Mouse (Mus musculus) midbrain, embryonic 11.5 days (tissue): Measurements from ENCODE around the gene Mrpl35. TPM values are rescaled to one million over a fixed set of nuclear protein-coding genes. Genes with fewer than 3 reads are reported as not detected.
A peak's percentile ranks its signal among the peaks of the same experiment; 100 is the strongest.

ENCODE experiments used
- ATAC-seq: fragments of 200-750 bp; cut with Nextera tagmentation; 2 replicates; pipeline ENCODE4 v1.8.0; 2017; ENCODE audit warnings: moderate TSS enrichment, moderate library complexity; ENCODE audit not compliant: low FRiP score
- DNase-seq: peaks from one replicate; pipeline ENCODE4 v3.0.0; 2015; ENCODE audit warnings: low spot score; ENCODE audit errors: missing footprints
- H3K27ac ChIP-seq: fragments of 300-500 bp; sonication (generic); 2 replicates; pipeline ENCODE4 v1.5.1; 2014; ENCODE audit warnings: low read depth, low read length
- H3K27me3 ChIP-seq: fragments of 300-500 bp; sonication (generic); 2 replicates; pipeline ENCODE4 v1.6.1; 2014; ENCODE audit warnings: mild to moderate bottlenecking, low read length, moderate library complexity, mixed read lengths; ENCODE audit not compliant: control insufficient read depth, insufficient read depth
- H3K36me3 ChIP-seq: fragments of 300-500 bp; sonication (generic); 2 replicates; pipeline ENCODE4 v1.6.1; 2014; ENCODE audit warnings: mild to moderate bottlenecking, low read length, moderate library complexity, mixed read lengths; ENCODE audit not compliant: control insufficient read depth, insufficient read depth
- H3K4me1 ChIP-seq: fragments of 300-500 bp; sonication (generic); 2 replicates; pipeline ENCODE4 v1.6.1; 2014; ENCODE audit warnings: low read length; ENCODE audit not compliant: control insufficient read depth, insufficient read depth
- H3K4me2 ChIP-seq: fragments of 300-500 bp; sonication (generic); 2 replicates; pipeline ENCODE4 v1.6.1; 2014; ENCODE audit warnings: mild to moderate bottlenecking, moderate library complexity
- H3K4me3 ChIP-seq: fragments of 300-500 bp; sonication (generic); 2 replicates; pipeline ENCODE4 v1.5.1; 2014; ENCODE audit warnings: low read depth, low read length
- H3K9ac ChIP-seq: fragments of 300-500 bp; sonication (generic); 2 replicates; pipeline ENCODE4 v1.6.1; 2014; ENCODE audit warnings: low read length
- H3K9me3 ChIP-seq: fragments of 300-500 bp; sonication (generic); 2 replicates; pipeline ENCODE4 v1.6.1; 2016; ENCODE audit warnings: low read length; ENCODE audit not compliant: control insufficient read depth
- WGBS: fragments of 180-500 bp; shearing (Covaris S2); extraction: QIAGEN DNeasy Blood & Tissue Kit; methylation state at CpG from one replicate; pipeline ENCODE4 v1.1.7; 2014; 5-methylcytosine and 5-hydroxymethylcytosine counted together
- polyA plus RNA-seq: library from polyadenylated mRNA; unstranded; fragments of >200 nt; fragmentation: Nextera tagmentation; extraction: Ambion mirVana; gene quantifications from 2 replicates; pipeline ENCODE4 v1.2.1, GENCODE M21; 2014

Gene Mrpl35
- polyA plus RNA-seq, 1 experiment from 2014 or later, result 58.0 TPM

GRCm38 (mm10) chr6:71830690-71831580 is 4.2 kb upstream of the Mrpl35 start, which contains the start of gene Immt:
Gene Immt, plus strand, starts transcription at chr6:71831331.
- H3K27ac ChIP-seq, result peak within 1 kb of the TSS; percentile 47
- H3K4me3 ChIP-seq, result peak within 1 kb of the TSS; percentile 95
- no peaks in the 10 kb centered on the region for H3K9me3 ChIP-seq
- ATAC-seq, result peak; percentile 99
- DNase-seq, result peak; percentile 100
- no peaks in the 10 kb centered on the region for H3K27me3 ChIP-seq
- WGBS, result under 1% methylated on average over 64 of the region's 64 CpGs
- H3K9ac ChIP-seq, result peak within 1 kb of the TSS; percentile 84
- peaks cover 9% of the 10 kb centered on the region for H3K4me1 ChIP-seq
- H3K4me2 ChIP-seq, result peak within 1 kb of the TSS; percentile 70
- H3K36me3 ChIP-seq, result 0 out of 2 replicates have a peak, but pooled peaks cover 2% of the 10 kb centered on the region

GRCm38 (mm10) chr6:71829768-71830167 is 3.0 kb upstream of the Mrpl35 start:
- 0 out of 2 replicates have a peak, but pooled peaks cover 2% of the 10 kb centered on the region for H3K36me3 ChIP-seq
- no peak overlapping the region for H3K27ac ChIP-seq
- WGBS, result 88% methylated on average over 9 of the region's 9 CpGs
- no peak overlapping the region for H3K4me2 ChIP-seq
- H3K9me3 ChIP-seq, result no peaks in the 10 kb centered on the region
- ATAC-seq, result no peak
- no peak overlapping the region for H3K9ac ChIP-seq
- H3K27me3 ChIP-seq, result no peaks in the 10 kb centered on the region
- no peak for DNase-seq
- H3K4me3 ChIP-seq, result no peak overlapping the region
- H3K4me1 ChIP-seq, result peaks cover 9% of the 10 kb centered on the region

DNA sequence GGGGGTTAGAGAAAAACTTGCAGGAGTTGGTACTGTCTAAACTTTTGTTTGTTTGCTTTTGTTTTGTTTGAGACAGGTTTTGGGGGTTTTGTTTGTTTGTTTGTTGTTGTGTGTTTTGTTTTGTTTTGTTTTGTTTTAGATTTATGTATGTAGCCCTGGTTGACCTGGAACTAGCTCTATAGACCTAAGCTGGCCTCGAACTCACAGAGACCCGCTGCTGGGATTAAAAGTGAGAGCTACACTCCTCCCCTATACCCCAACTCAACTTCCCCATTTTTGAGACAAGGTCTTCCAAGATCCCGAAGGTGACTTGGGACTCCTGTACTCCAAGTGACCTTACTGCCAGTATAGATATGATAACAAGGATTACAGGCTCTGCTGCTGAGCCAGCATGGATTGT is 2.8 kb downstream of the Mrpl35 start:
- no peaks in the 10 kb centered on the region for H3K36me3 ChIP-seq
- peak overlapping the region; percentile 67 for H3K9ac ChIP-seq
- DNase-seq (peak; percentile 85), ATAC-seq (peak; percentile 54)
- 37% methylated on average over 3 of the region's 3 CpGs for WGBS
- peak overlapping the region; percentile 70 for H3K4me3 ChIP-seq
- H3K27me3 ChIP-seq, result no peaks in the 10 kb centered on the region
- peaks cover 8% of the 10 kb centered on the region; the same call in 1 of the 2 replicates for H3K4me1 ChIP-seq
- peak overlapping the region; percentile 72 for H3K4me2 ChIP-seq
- no peaks in the 10 kb centered on the region for H3K9me3 ChIP-seq
- no peak overlapping the region for H3K27ac ChIP-seq

GRCm38 (mm10) chr6:71823488-71823887 is 3.3 kb downstream of the Mrpl35 start:
- peak; percentile 95 for DNase-seq
- under 1% methylated on average over 19 of the region's 19 CpGs for WGBS

DNA sequence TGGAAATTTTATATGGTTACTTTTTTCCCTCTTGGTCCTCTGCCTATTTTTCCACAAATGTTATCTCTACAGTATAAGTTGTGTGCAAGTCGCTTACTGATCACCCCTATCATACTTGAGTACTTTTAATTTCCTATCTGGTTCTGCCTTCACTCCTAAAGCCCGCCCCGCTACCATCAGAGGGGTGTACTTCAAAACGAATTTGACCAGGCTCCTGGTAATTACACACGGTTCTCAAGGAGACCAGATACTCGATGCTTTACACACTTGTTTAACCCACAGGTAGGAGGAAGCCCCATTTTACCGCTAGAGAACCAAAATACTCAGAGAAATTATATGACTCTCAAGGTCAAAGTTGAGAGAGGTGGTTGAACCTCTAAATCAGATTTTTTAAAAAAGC is 3.7 kb downstream of the Mrpl35 start:
- peak overlapping the region; percentile 67 for H3K9ac ChIP-seq
- no peaks in the 10 kb centered on the region for H3K9me3 ChIP-seq
- DNase-seq (no peak), ATAC-seq (peak; percentile 66)
- peak overlapping the region; percentile 72 for H3K4me2 ChIP-seq
- H3K4me1 ChIP-seq, result peaks cover 8% of the 10 kb centered on the region; the same call in 1 of the 2 replicates
- under 1% methylated on average over 7 of the region's 7 CpGs for WGBS
- H3K4me3 ChIP-seq, result peak overlapping the region; percentile 70
- no peaks in the 10 kb centered on the region for H3K27me3 ChIP-seq
- no peak overlapping the region for H3K27ac ChIP-seq
- H3K36me3 ChIP-seq, result no peaks in the 10 kb centered on the region

More at GRCm38 (mm10) chr6:71823488-71823887, 3.3 kb downstream of the Mrpl35 start:
- Histone ChIP-seq H3K27me3 (no peaks in the 10 kb centered on the region), H3K36me3 (no peaks in the 10 kb centered on the region), H3K4me2 (peak overlapping the region; percentile 72), H3K27ac (no peak overlapping the region), H3K9me3 (no peaks in the 10 kb centered on the region), H3K4me1 (peaks cover 8% of the 10 kb centered on the region; the same call in 1 of the 2 replicates), H3K9ac (peak overlapping the region; percentile 67), H3K4me3 (peak overlapping the region; percentile 70)
- ATAC-seq, result peak; percentile 93

GRCm38 (mm10) chr6:71819764-71820292 is 6.9 kb downstream of the Mrpl35 start:
- Histone ChIP-seq H3K4me1 (peaks cover 8% of the 10 kb centered on the region; the same call in 1 of the 2 replicates), H3K27ac (no peak overlapping the region), H3K4me2 (no peak overlapping the region), H3K27me3 (no peaks in the 10 kb centered on the region), H3K9ac (no peak overlapping the region), H3K9me3 (no peaks in the 10 kb centered on the region), H3K4me3 (no peak overlapping the region), H3K36me3 (peaks cover 7% of the 10 kb centered on the region)
- ATAC-seq (no peak), DNase-seq (no peak)
- 87% methylated on average over 5 of the region's 5 CpGs for WGBS

- WGBS, result 92% methylated on average over 2 of the region's 2 CpGs
- ATAC-seq (no peak), DNase-seq (no peak)
- Histone ChIP-seq H3K4me2 (no peak overlapping the region), H3K9ac (no peak overlapping the region), H3K4me1 (no peaks in the 10 kb centered on the region), H3K36me3 (peaks cover 11% of the 10 kb centered on the region), H3K9me3 (no peaks in the 10 kb centered on the region), H3K27me3 (no peaks in the 10 kb centered on the region), H3K27ac (no peak overlapping the region), H3K4me3 (no peak overlapping the region)
Measured at GRCm38 (mm10) chr6:71812820-71813219, 13.9 kb downstream of the Mrpl35 start.

- ATAC-seq (no peak), DNase-seq (peak; percentile 31)
- Histone ChIP-seq H3K9ac (no peak overlapping the region), H3K36me3 (peaks cover 4% of the 10 kb centered on the region; the same call in 1 of the 2 replicates), H3K4me2 (no peak overlapping the region), H3K4me1 (no peaks in the 10 kb centered on the region), H3K9me3 (no peaks in the 10 kb centered on the region), H3K27me3 (no peaks in the 10 kb centered on the region), H3K27ac (no peak overlapping the region), H3K4me3 (no peak overlapping the region)
- WGBS, result 93% methylated on average over 9 of the region's 9 CpGs
Measured at GRCm38 (mm10) chr6:71809890-71810289, 16.9 kb downstream of the Mrpl35 start.

DNA sequence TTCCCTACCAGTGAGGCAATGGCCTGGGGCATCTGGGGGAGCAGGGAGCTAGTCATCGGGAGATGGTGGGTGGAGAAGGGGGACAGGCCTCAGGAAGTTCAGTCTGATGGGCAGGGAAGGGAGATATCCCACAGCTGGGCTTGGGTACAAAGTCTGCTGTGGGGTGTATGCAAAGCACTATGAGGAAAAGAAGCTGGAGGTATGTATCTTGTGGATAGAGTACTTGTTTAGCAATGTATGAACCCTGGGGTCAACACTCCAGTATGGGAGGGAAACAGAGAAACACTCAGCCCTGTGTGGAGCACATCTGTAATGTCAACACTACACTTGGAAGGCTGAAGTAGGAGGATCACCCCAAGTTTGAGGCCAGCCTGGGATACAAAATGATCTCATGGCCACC is 20.1 kb downstream of the Mrpl35 start:
- DNase-seq (peak; percentile 2), ATAC-seq (no peak)
- Histone ChIP-seq H3K4me1 (no peaks in the 10 kb centered on the region), H3K9ac (no peak overlapping the region), H3K4me2 (no peak overlapping the region), H3K9me3 (no peaks in the 10 kb centered on the region), H3K27ac (no peak overlapping the region), H3K27me3 (no peaks in the 10 kb centered on the region), H3K36me3 (no peaks in the 10 kb centered on the region), H3K4me3 (no peak overlapping the region)
- WGBS, result 80% methylated on average over 1 of the region's 1 CpGs
